Mouse (Mus musculus): ENCODE results near the gene Hmgcs2.

- TF ChIP-seq CTCF (IDR thresholded peaks at IDR 0.05) (no peak), EP300 (IDR thresholded peaks at IDR 0.05) (no peak)
Measured at GRCm38 (mm10) chr3:98249378-98249777, 30.9 kb upstream of the Hmgcs2 start.
